ENCODE assay signal across 8 mouse cellular contexts in genomic region chr7:25068724-25069123, GRCm38 (mm10). TPM values are rescaled to one million over a fixed set of nuclear protein-coding genes. Genes with fewer than 3 reads are reported as not detected.
DNase-seq lines count a peak whose midpoint lies in the region; ATAC-seq and TF ChIP-seq lines count a peak whose summit lies in the region.
"Had no signal": no experiment of that assay in that cellular context is flagged by ENCODE, and none has a peak within 500 bp of the region (broad histone marks: within the 10 kb centered on the region; RNA-seq: fewer than 3 reads in every experiment).

No protein-coding gene starts in this region.

- peaks cover 54% of the 10 kb centered on the region for H3K4me1 ChIP-seq in embryonic facial prominence, embryonic 10.5 days
- peaks cover 40% of the 10 kb centered on the region for H3K4me1 ChIP-seq in forebrain, embryonic 16.5 days (replicated peaks; ENCODE audit: control insufficient read depth, insufficient read depth, low read length)
- H3K4me1 ChIP-seq in neural tube, embryonic 14.5 days (ENCODE audit: control insufficient read depth, insufficient read depth, low read length), result peaks cover 39% of the 10 kb centered on the region
- peaks cover 21% of the 10 kb centered on the region for H3K4me1 ChIP-seq in liver, postnatal 0 days (ENCODE audit: insufficient read depth)

- no peak overlapping the region for H3K27ac ChIP-seq in embryonic facial prominence, embryonic 10.5 days (replicated peaks)
- no peak overlapping the region for H3K27ac ChIP-seq in forebrain, embryonic 16.5 days (ENCODE audit: low read length)
- H3K27ac ChIP-seq in left cerebral cortex, adult 2 months, result peak overlapping the region; percentile 77
- no peak overlapping the region for H3K27ac ChIP-seq in neural tube, embryonic 14.5 days (ENCODE audit: low read depth, low read length)
- H3K27ac ChIP-seq in liver, postnatal 0 days (ENCODE audit: low read depth), result no peak overlapping the region

- WGBS in embryonic facial prominence, embryonic 10.5 days, result 19% methylated on average over 2 of the region's 2 CpGs
- WGBS in forebrain, embryonic 16.5 days, result 0% methylated on average over 2 of the region's 2 CpGs
- 4% methylated on average over 2 of the region's 2 CpGs for WGBS in neural tube, embryonic 14.5 days
- WGBS in liver, postnatal 0 days (ENCODE audit: insufficient replicate concordance), result 62% methylated on average over 2 of the region's 2 CpGs

- no peaks in the 10 kb centered on the region for H3K27me3 ChIP-seq in embryonic facial prominence, embryonic 10.5 days (replicated peaks; ENCODE audit: low read depth, poor library complexity, severe bottlenecking)
- no peaks in the 10 kb centered on the region for H3K27me3 ChIP-seq in forebrain, embryonic 16.5 days (replicated peaks; ENCODE audit: control insufficient read depth, insufficient read depth, low read length)
- H3K27me3 ChIP-seq in neural tube, embryonic 14.5 days (ENCODE audit: control insufficient read depth, insufficient read depth, low read length), result no peaks in the 10 kb centered on the region
- H3K27me3 ChIP-seq in liver, postnatal 0 days (ENCODE audit: insufficient read depth, low read length), result no peaks in the 10 kb centered on the region

- peak; percentile 34 for DNase-seq in embryonic facial prominence, embryonic 10.5 days (ENCODE audit: low spot score)
- peak; percentile 67 to 76 for DNase-seq in left cerebral cortex, adult 2 months (ENCODE audit: extremely low spot score in 1 of 2, low spot score in 2 of 2)
- no peak for DNase-seq in liver, postnatal 0 days
- no peak for DNase-seq in gastrocnemius, postnatal 10 days
- no peak for DNase-seq in adrenal gland, adult 8-10 months
- DNase-seq: lung, adult 2 months had no signal

- peaks cover 58% of the 10 kb centered on the region for H3K36me3 ChIP-seq in embryonic facial prominence, embryonic 10.5 days (replicated peaks)
- peaks cover 32% of the 10 kb centered on the region for H3K36me3 ChIP-seq in forebrain, embryonic 16.5 days (ENCODE audit: control insufficient read depth, insufficient read depth)
- peaks cover 37% of the 10 kb centered on the region for H3K36me3 ChIP-seq in neural tube, embryonic 14.5 days (ENCODE audit: control insufficient read depth, insufficient read depth, low read length)
- no peaks in the 10 kb centered on the region for H3K36me3 ChIP-seq in liver, postnatal 0 days (replicated peaks; ENCODE audit: insufficient read depth, low read length)

- no peak for TF ChIP-seq EP300 in liver, postnatal 0 days (IDR thresholded peaks at IDR 0.05; ENCODE audit: low read depth)

- peak overlapping the region; percentile 11; the same call in 1 of the 2 replicates for H3K4me3 ChIP-seq in embryonic facial prominence, embryonic 10.5 days
- no peak overlapping the region for H3K4me3 ChIP-seq in forebrain, embryonic 16.5 days (replicated peaks; ENCODE audit: low read length)
- H3K4me3 ChIP-seq in left cerebral cortex, adult 2 months, result peak overlapping the region; percentile 18
- no peak overlapping the region for H3K4me3 ChIP-seq in neural tube, embryonic 14.5 days (ENCODE audit: low read depth, low read length)
- H3K4me3 ChIP-seq in liver, postnatal 0 days (ENCODE audit: low read depth, low read length), result no peak overlapping the region

- no peak for TF ChIP-seq CTCF in left cerebral cortex, adult 2 months (IDR thresholded peaks at IDR 0.05)
- TF ChIP-seq CTCF in liver, postnatal 0 days (IDR thresholded peaks at IDR 0.05; ENCODE audit: low read depth), result no peak

- no peaks in the 10 kb centered on the region for H3K9me3 ChIP-seq in embryonic facial prominence, embryonic 10.5 days
- no peaks in the 10 kb centered on the region for H3K9me3 ChIP-seq in forebrain, embryonic 16.5 days (ENCODE audit: control insufficient read depth, low read length)
- H3K9me3 ChIP-seq in neural tube, embryonic 14.5 days (ENCODE audit: control insufficient read depth, low read length), result no peaks in the 10 kb centered on the region
- no peaks in the 10 kb centered on the region for H3K9me3 ChIP-seq in liver, postnatal 0 days (ENCODE audit: low read length)

- intact Hi-C loops in left cerebral cortex, adult 2 months (cut with DNase I), result no loop called here

- peak overlapping the region; percentile 6; the same call in 1 of the 2 replicates for H3K4me2 ChIP-seq in forebrain, embryonic 16.5 days (ENCODE audit: low read length)
- peak overlapping the region; percentile 11; the same call in 1 of the 2 replicates for H3K4me2 ChIP-seq in neural tube, embryonic 14.5 days (ENCODE audit: low read depth, low read length)
- H3K4me2 ChIP-seq in liver, postnatal 0 days (ENCODE audit: low read depth, low read length), result no peak overlapping the region

- H3K9ac ChIP-seq in forebrain, embryonic 16.5 days (replicated peaks; ENCODE audit: low read depth, low read length), result no peak overlapping the region
- H3K9ac ChIP-seq in neural tube, embryonic 14.5 days (replicated peaks; ENCODE audit: low read depth, low read length), result no peak overlapping the region
- no peak overlapping the region for H3K9ac ChIP-seq in liver, postnatal 0 days (replicated peaks)

- ATAC-seq in forebrain, embryonic 16.5 days, result peak; percentile 45
- no peak for ATAC-seq in neural tube, embryonic 14.5 days (ENCODE audit: low read depth)
- no peak for ATAC-seq in liver, postnatal 0 days

RNA-seq across cellular contexts. Expression of gene Grik5, which starts 3.4 kb away (rescaled TPM):
- 4.5 and 5.1 TPM in 2 replicates for polyA plus RNA-seq in embryonic facial prominence, embryonic 10.5 days (2016; fragmentation: Nextera tagmentation; extraction: Ambion mirVana)
- polyA plus RNA-seq in forebrain, embryonic 16.5 days (2015; fragmentation: Nextera tagmentation; extraction: Ambion mirVana), result 10.4 and 16.9 TPM in 2 replicates
- 100 to 1,000 TPM; 207 to 218 TPM for total RNA-seq in left cerebral cortex, adult 2 months (2021)
- 22.2 and 28.1 TPM in 2 replicates for polyA plus RNA-seq in neural tube, embryonic 14.5 days (2014; fragmentation: Nextera tagmentation; extraction: Ambion mirVana)
- polyA plus RNA-seq in liver, postnatal 0 days (2015; fragmentation: Nextera tagmentation; extraction: Ambion mirVana), result 0.69 and 0.76 TPM in 2 replicates
- total RNA-seq in gastrocnemius, postnatal 10 days (2021), result 10 to 100 TPM in 1 of 2 experiments, 1 to 10 TPM in 1; 7.2 to 11.0 TPM
- 10 to 100 TPM; 13.8 to 43.0 (median 24.7) TPM for total RNA-seq in adrenal gland, adult 8-10 months (2022)

RNA-seq across cellular contexts. Expression of gene Zfp574, which starts 3.6 kb away (rescaled TPM):
- 44.4 and 45.8 TPM in 2 replicates for polyA plus RNA-seq in embryonic facial prominence, embryonic 10.5 days (2016; fragmentation: Nextera tagmentation; extraction: Ambion mirVana)
- 36.6 and 38.4 TPM in 2 replicates for polyA plus RNA-seq in forebrain, embryonic 16.5 days (2015; fragmentation: Nextera tagmentation; extraction: Ambion mirVana)
- total RNA-seq in left cerebral cortex, adult 2 months (2021), result 10 to 100 TPM; 37.1 to 37.7 TPM
- 24.6 and 27.3 TPM in 2 replicates for polyA plus RNA-seq in neural tube, embryonic 14.5 days (2014; fragmentation: Nextera tagmentation; extraction: Ambion mirVana)
- polyA plus RNA-seq in liver, postnatal 0 days (2015; fragmentation: Nextera tagmentation; extraction: Ambion mirVana), result 9.4 and 10.8 TPM in 2 replicates
- total RNA-seq in gastrocnemius, postnatal 10 days (2021), result 1 to 10 TPM; 6.9 to 9.0 TPM
- total RNA-seq in adrenal gland, adult 8-10 months (2022), result 10 to 100 TPM; 20.2 to 25.0 (median 22.1) TPM

Comparison
In these comparisons a context has a peak if more than half of its experiments do, and no peak if none do; other contexts are left out.
1. DNase-seq: peak in embryonic facial prominence, embryonic 10.5 days (single experiment) and left cerebral cortex, adult 2 months (2 of 2); none in liver, postnatal 0 days (single experiment), gastrocnemius, postnatal 10 days (single experiment) and adrenal gland, adult 8-10 months (single experiment).
2. H3K4me3 ChIP-seq: peak in embryonic facial prominence, embryonic 10.5 days (single experiment) and left cerebral cortex, adult 2 months (single experiment); none in forebrain, embryonic 16.5 days (single experiment), neural tube, embryonic 14.5 days (single experiment) and liver, postnatal 0 days (single experiment).